Mouse (Mus musculus) liver, embryonic 11.5 days (tissue): ENCODE data around the gene Dcaf5. TPM values are rescaled to one million over a fixed set of nuclear protein-coding genes. Genes with fewer than 3 reads are reported as not detected.

Experiments
- ATAC-seq: fragments of 200-750 bp; cut with Nextera tagmentation; replicated peaks from 2 replicates; pipeline ENCODE4 v1.8.0; 2017; ENCODE audit warnings: moderate number of reproducible peaks, mild to moderate bottlenecking, moderate TSS enrichment, moderate library complexity; ENCODE audit not compliant: low FRiP score
- DNase-seq: peaks from one replicate; pipeline ENCODE4 v3.0.0-alpha.2; 2017; ENCODE audit warnings: low spot score
- H3K27ac ChIP-seq: fragments of 300-500 bp; sonication (generic); 2 replicates; pipeline ENCODE4 v1.5.1; 2014; ENCODE audit warnings: mild to moderate bottlenecking, low read depth, low read length, control low read depth
- H3K27me3 ChIP-seq: fragments of 300-500 bp; sonication (generic); replicated peaks from 2 replicates; pipeline ENCODE4 v1.6.1; 2014; ENCODE audit warnings: low read length, mixed read lengths; ENCODE audit not compliant: control insufficient read depth, insufficient read depth
- H3K36me3 ChIP-seq: fragments of 300-500 bp; sonication (generic); 2 replicates; pipeline ENCODE4 v1.6.1; 2014; ENCODE audit warnings: mild to moderate bottlenecking, low read length, moderate library complexity, mixed read lengths; ENCODE audit not compliant: control insufficient read depth, insufficient read depth
- H3K4me1 ChIP-seq: fragments of 300-500 bp; sonication (generic); replicated peaks from 2 replicates; pipeline ENCODE4 v1.6.1; 2014; ENCODE audit warnings: low read length, mixed read lengths; ENCODE audit not compliant: control insufficient read depth, insufficient read depth
- H3K4me2 ChIP-seq: fragments of 300-500 bp; sonication (generic); 2 replicates; pipeline ENCODE4 v1.6.1; 2014; ENCODE audit warnings: mild to moderate bottlenecking, control low read depth, moderate library complexity
- H3K4me3 ChIP-seq: fragments of 300-500 bp; sonication (generic); 2 replicates; pipeline ENCODE4 v1.5.1; 2014; ENCODE audit warnings: low read depth, low read length, control low read depth
- H3K9ac ChIP-seq: fragments of 300-500 bp; sonication (generic); 2 replicates; pipeline ENCODE4 v1.6.1; 2014; ENCODE audit warnings: low read depth, low read length, control low read depth
- H3K9me3 ChIP-seq: fragments of 300-500 bp; sonication (generic); 2 replicates; pipeline ENCODE4 v1.6.1; 2016; ENCODE audit warnings: low read length, inconsistent platforms, mixed read lengths; ENCODE audit not compliant: control insufficient read depth
- WGBS: fragments of 180-500 bp; shearing (Covaris S2); extraction: QIAGEN DNeasy Blood & Tissue Kit; methylation state at CpG from one replicate; pipeline ENCODE4 v1.1.7; 2014; 5-methylcytosine and 5-hydroxymethylcytosine counted together
- polyA plus RNA-seq: library from polyadenylated mRNA; unstranded; fragments of >200 nt; fragmentation: Nextera tagmentation; extraction: Ambion mirVana; gene quantifications from 2 replicates; pipeline ENCODE4 v1.2.1, GENCODE M21; 2014

The Dcaf5 gene
- 5.1 and 5.2 TPM in 2 replicates for polyA plus RNA-seq

- Histone ChIP-seq H3K36me3 (no peaks in the 10 kb centered on the region), H3K4me1 (peaks cover 10% of the 10 kb centered on the region), H3K9me3 (no peaks in the 10 kb centered on the region), H3K27ac (peak within 1 kb of the TSS; percentile 89), H3K27me3 (no peaks in the 10 kb centered on the region), H3K9ac (peak within 1 kb of the TSS; percentile 86), H3K4me3 (peak within 1 kb of the TSS; percentile 80), H3K4me2 (peak within 1 kb of the TSS; percentile 79)
- WGBS = 1% methylated on average over 78 of the region's 79 CpGs
- ATAC-seq (peak; percentile 71), DNase-seq (peak; percentile 76)
Measured at GRCm38 (mm10) chr12:80436336-80436976, at the start of gene Dcaf5. Gene Dcaf5, minus strand, starts transcription at chr12:80436601.

- Histone ChIP-seq H3K4me3 (no peak overlapping the region), H3K4me1 (no peaks in the 10 kb centered on the region), H3K36me3 (peaks cover 4% of the 10 kb centered on the region; the same call in 1 of the 2 replicates), H3K27ac (no peak overlapping the region), H3K4me2 (no peak overlapping the region), H3K9me3 (no peaks in the 10 kb centered on the region), H3K27me3 (no peaks in the 10 kb centered on the region), H3K9ac (no peak overlapping the region)
- DNase-seq (no peak), ATAC-seq (no peak)
- 60% methylated on average over 3 of the region's 3 CpGs for WGBS
Measured at GRCm38 (mm10) chr12:80483397-80483796, 47.0 kb upstream of the Dcaf5 start.

GRCm38 (mm10) chr12:80479986-80480385 is 43.6 kb upstream of the Dcaf5 start:
- WGBS = 77% methylated on average over 3 of the region's 3 CpGs
- Histone ChIP-seq H3K36me3 (peaks cover 4% of the 10 kb centered on the region; the same call in 1 of the 2 replicates), H3K4me3 (no peak overlapping the region), H3K4me2 (no peak overlapping the region), H3K4me1 (no peaks in the 10 kb centered on the region), H3K9ac (no peak overlapping the region), H3K27ac (no peak overlapping the region), H3K9me3 (no peaks in the 10 kb centered on the region), H3K27me3 (no peaks in the 10 kb centered on the region)
- DNase-seq (no peak), ATAC-seq (no peak)

GRCm38 (mm10) chr12:80473731-80474130 is 37.3 kb upstream of the Dcaf5 start:
- 57% methylated on average over 3 of the region's 3 CpGs for WGBS
- no peaks in the 10 kb centered on the region for H3K27me3 ChIP-seq

GRCm38 (mm10) chr12:80471926-80472325 is 35.5 kb upstream of the Dcaf5 start:
- Histone ChIP-seq H3K4me3 (no peak overlapping the region), H3K4me1 (0 out of 2 replicates have a peak, but pooled peaks cover 3% of the 10 kb centered on the region), H3K36me3 (no peaks in the 10 kb centered on the region), H3K27me3 (no peaks in the 10 kb centered on the region), H3K9ac (no peak overlapping the region), H3K4me2 (no peak overlapping the region), H3K27ac (no peak overlapping the region), H3K9me3 (no peaks in the 10 kb centered on the region)
- no peak for ATAC-seq
- no peak for DNase-seq
- 75% methylated on average over 4 of the region's 4 CpGs for WGBS

More at GRCm38 (mm10) chr12:80473731-80474130, 37.3 kb upstream of the Dcaf5 start:
- ATAC-seq (no peak), DNase-seq (no peak)
- Histone ChIP-seq H3K9ac (no peak overlapping the region), H3K36me3 (no peaks in the 10 kb centered on the region), H3K4me3 (no peak overlapping the region), H3K27ac (no peak overlapping the region), H3K4me1 (0 out of 2 replicates have a peak, but pooled peaks cover 3% of the 10 kb centered on the region), H3K4me2 (no peak overlapping the region), H3K9me3 (no peaks in the 10 kb centered on the region)

GRCm38 (mm10) chr12:80470206-80470605 is 33.8 kb upstream of the Dcaf5 start:
- H3K4me3 ChIP-seq = no peak overlapping the region
- ATAC-seq = no peak
- no peaks in the 10 kb centered on the region for H3K36me3 ChIP-seq
- no peaks in the 10 kb centered on the region for H3K9me3 ChIP-seq
- H3K4me1 ChIP-seq = 0 out of 2 replicates have a peak, but pooled peaks cover 3% of the 10 kb centered on the region
- H3K4me2 ChIP-seq = no peak overlapping the region
- 84% methylated on average over 2 of the region's 2 CpGs for WGBS
- H3K27ac ChIP-seq = no peak overlapping the region
- H3K27me3 ChIP-seq = no peaks in the 10 kb centered on the region
- DNase-seq = no peak
- no peak overlapping the region for H3K9ac ChIP-seq

GRCm38 (mm10) chr12:80463666-80464269 is 27.4 kb upstream of the Dcaf5 start:
- H3K9ac ChIP-seq = peak overlapping the region; percentile 85
- no peak for ATAC-seq
- H3K27me3 ChIP-seq = no peaks in the 10 kb centered on the region
- H3K36me3 ChIP-seq = no peaks in the 10 kb centered on the region
- peak overlapping the region; percentile 81 for H3K4me3 ChIP-seq
- no peaks in the 10 kb centered on the region for H3K9me3 ChIP-seq
- DNase-seq = no peak
- H3K4me1 ChIP-seq = no peaks in the 10 kb centered on the region; the same call in 1 of the 2 replicates
- H3K27ac ChIP-seq = peak overlapping the region; percentile 70
- H3K4me2 ChIP-seq = peak overlapping the region; percentile 80
- 16% methylated on average over 17 of the region's 17 CpGs for WGBS

- Histone ChIP-seq H3K36me3 (no peaks in the 10 kb centered on the region), H3K9me3 (no peaks in the 10 kb centered on the region), H3K9ac (peak within 1 kb of the TSS; percentile 85), H3K4me3 (peak within 1 kb of the TSS; percentile 81), H3K4me1 (no peaks in the 10 kb centered on the region; the same call in 1 of the 2 replicates), H3K27me3 (no peaks in the 10 kb centered on the region), H3K27ac (peak within 1 kb of the TSS; percentile 70), H3K4me2 (peak within 1 kb of the TSS; percentile 80)
- ATAC-seq (peak; percentile 96), DNase-seq (peak; percentile 91)
- under 1% methylated on average over 44 of the region's 45 CpGs for WGBS
Measured at GRCm38 (mm10) chr12:80462942-80463651, 26.7 kb upstream of the Dcaf5 start, which contains the start of gene Exd2. Gene Exd2, plus strand, starts transcription at chr12:80463095.
